Mouse (Mus musculus): ENCODE data around the gene Tmem139.

- no peak for TF ChIP-seq POLR2A (IDR thresholded peaks at IDR 0.05; ENCODE audit: borderline replicate concordance, extremely low read depth, low read depth, low read length)
- TF ChIP-seq CTCF (IDR thresholded peaks at IDR 0.05; ENCODE audit: insufficient read depth, low read length), result no peak
These were observed 21.2 kb downstream of the Tmem139 start for GRCm38 (mm10) chr6:42282865-42283528.

Measured in lung, adult 2 months (tissue).